Mouse (Mus musculus) liver, adult 2 months (tissue): Measurements from ENCODE around the gene 9930022D16Rik. TPM values are rescaled to one million over a fixed set of nuclear protein-coding genes. Genes with fewer than 3 reads are reported as not detected.
A peak's percentile ranks its signal among the peaks of the same experiment; 100 is the strongest.

Experiments
- DNase-seq: peaks from one replicate; pipeline ENCODE4 v3.0.0-alpha.2; 2011; ENCODE audit warnings: low read depth, low spot score; ENCODE audit errors: extremely low read depth
- H3K27ac ChIP-seq: fragments of 200-500 bp; replicated peaks from 2 replicates; pipeline ENCODE4 v1.5.1; 2012; ENCODE audit warnings: low read depth, mild to moderate bottlenecking, control low read depth, inconsistent platforms, low read length; ENCODE audit not compliant: insufficient read depth
- H3K27me3 ChIP-seq: fragments of 200-500 bp; 2 replicates; pipeline ENCODE4 v1.6.1; 2012; ENCODE audit warnings: mild to moderate bottlenecking, moderate library complexity, low read length, inconsistent platforms; ENCODE audit not compliant: control insufficient read depth, insufficient read depth
- H3K36me3 ChIP-seq: fragments of 200-500 bp; 2 replicates; pipeline ENCODE4 v1.6.1; 2012; ENCODE audit warnings: low read length, inconsistent platforms; ENCODE audit not compliant: control insufficient read depth, insufficient read depth
- H3K4me1 ChIP-seq: fragments of 200-500 bp; 2 replicates; pipeline ENCODE4 v1.6.1; 2011; ENCODE audit warnings: low read length; ENCODE audit not compliant: control insufficient read depth, insufficient read depth
- H3K4me3 ChIP-seq: fragments of 200-500 bp; 2 replicates; pipeline ENCODE4 v1.5.1; 2011; ENCODE audit warnings: low read depth, mild to moderate bottlenecking, control low read depth, low read length, moderate library complexity; ENCODE audit not compliant: insufficient read depth
- H3K79me2 ChIP-seq: fragments of 200-500 bp; 2 replicates; pipeline ENCODE4 v1.6.1; 2012; ENCODE audit warnings: inconsistent platforms, mild to moderate bottlenecking, low read length, moderate library complexity; ENCODE audit not compliant: control insufficient read depth, insufficient read depth
- H3K9ac ChIP-seq: fragments of 200-500 bp; 2 replicates; pipeline ENCODE4 v1.6.1; 2012; ENCODE audit warnings: low read depth, mild to moderate bottlenecking, control low read depth, inconsistent platforms, low read length
- CTCF ChIP-seq: fragments of 200-500 bp; IDR thresholded peaks from 2 replicates; pipeline ENCODE4 v1.5.1; 2011; ENCODE audit warnings: low read depth, low read length, control low read depth
- POLR2A ChIP-seq: fragments of 200-500 bp; IDR thresholded peaks from 2 replicates; pipeline ENCODE4 v1.6.1; 2011; ENCODE audit warnings: low read length, control low read depth; ENCODE audit not compliant: insufficient read depth; ENCODE audit errors: extremely low read depth
- WGBS: fragments of 180-500 bp; shearing (Covaris S2); methylation state at CpG from one replicate; pipeline ENCODE4 v1.1.7; 2018; 5-methylcytosine and 5-hydroxymethylcytosine counted together
- polyA plus RNA-seq: library from polyadenylated mRNA; depleted of rRNA; stranded (reverse); fragments of >200 nt; gene quantifications from 2 replicates; pipeline ENCODE4 v1.2.3, GENCODE M21; 2012
- total RNA-seq: library from RNA; depleted of rRNA; stranded (reverse); fragments of >200 nt; gene quantifications from 2 replicates; pipeline ENCODE4 v1.2.3, GENCODE M21; 2014

9930022D16Rik gene
- total and polyA plus RNA-seq, 2 experiments = not detected

DNA sequence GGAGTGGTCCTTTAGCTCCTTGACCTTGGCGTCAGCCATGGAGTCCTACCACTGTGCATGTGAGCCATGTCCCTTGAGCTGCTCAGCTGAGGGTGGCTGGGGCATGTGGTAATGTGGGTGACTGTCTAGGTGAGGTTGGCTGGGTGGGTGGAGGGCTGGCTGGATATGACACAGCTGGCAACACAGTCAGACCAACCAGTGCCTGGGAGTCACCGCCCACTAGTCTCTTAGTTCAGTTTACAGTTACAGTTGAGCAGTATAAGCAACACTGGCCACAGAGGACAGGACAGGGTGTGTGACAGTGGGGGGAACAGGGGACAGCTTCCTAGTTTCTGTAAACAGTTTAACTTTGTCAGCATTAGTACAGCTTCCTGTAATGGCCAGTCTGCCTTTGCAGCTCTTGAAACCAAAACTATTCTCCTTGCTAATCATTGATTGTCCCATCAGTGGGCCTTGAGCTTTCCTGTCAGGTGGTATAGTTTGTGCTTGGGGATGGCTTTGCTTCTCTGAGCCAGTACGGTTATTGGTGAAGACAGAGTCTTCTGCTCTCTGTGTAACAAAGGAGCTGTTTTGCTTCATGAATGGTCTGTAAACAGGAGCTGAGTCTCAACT is 44.6 kb upstream of the 9930022D16Rik start:
- peaks cover 2% of the 10 kb centered on the region; the same call in 1 of the 2 replicates for H3K36me3 ChIP-seq
- 37% methylated on average over 3 of the region's 3 CpGs for WGBS
- TF ChIP-seq POLR2A = no peak
- no peak for TF ChIP-seq CTCF
- H3K4me1 ChIP-seq = peaks cover 23% of the 10 kb centered on the region
- H3K27me3 ChIP-seq = no peaks in the 10 kb centered on the region
- no peak overlapping the region for H3K9ac ChIP-seq
- H3K27ac ChIP-seq = peak overlapping the region; percentile 2; the same call in 1 of the 2 replicates
- H3K4me3 ChIP-seq = no peak overlapping the region
- peaks cover 52% of the 10 kb centered on the region for H3K79me2 ChIP-seq
- DNase-seq = peak; percentile 52

GRCm38 (mm10) chr11:109375412-109375811 is 38.3 kb upstream of the 9930022D16Rik start:
- Histone ChIP-seq H3K4me1 (peaks cover 19% of the 10 kb centered on the region), H3K27ac (no peak overlapping the region), H3K9ac (no peak overlapping the region), H3K4me3 (no peak overlapping the region), H3K36me3 (no peaks in the 10 kb centered on the region), H3K27me3 (no peaks in the 10 kb centered on the region), H3K79me2 (peaks cover 51% of the 10 kb centered on the region)
- DNase-seq = no peak
- WGBS = 80% methylated on average over 7 of the region's 7 CpGs
- no peak for TF ChIP-seq POLR2A
- TF ChIP-seq CTCF = no peak

DNA sequence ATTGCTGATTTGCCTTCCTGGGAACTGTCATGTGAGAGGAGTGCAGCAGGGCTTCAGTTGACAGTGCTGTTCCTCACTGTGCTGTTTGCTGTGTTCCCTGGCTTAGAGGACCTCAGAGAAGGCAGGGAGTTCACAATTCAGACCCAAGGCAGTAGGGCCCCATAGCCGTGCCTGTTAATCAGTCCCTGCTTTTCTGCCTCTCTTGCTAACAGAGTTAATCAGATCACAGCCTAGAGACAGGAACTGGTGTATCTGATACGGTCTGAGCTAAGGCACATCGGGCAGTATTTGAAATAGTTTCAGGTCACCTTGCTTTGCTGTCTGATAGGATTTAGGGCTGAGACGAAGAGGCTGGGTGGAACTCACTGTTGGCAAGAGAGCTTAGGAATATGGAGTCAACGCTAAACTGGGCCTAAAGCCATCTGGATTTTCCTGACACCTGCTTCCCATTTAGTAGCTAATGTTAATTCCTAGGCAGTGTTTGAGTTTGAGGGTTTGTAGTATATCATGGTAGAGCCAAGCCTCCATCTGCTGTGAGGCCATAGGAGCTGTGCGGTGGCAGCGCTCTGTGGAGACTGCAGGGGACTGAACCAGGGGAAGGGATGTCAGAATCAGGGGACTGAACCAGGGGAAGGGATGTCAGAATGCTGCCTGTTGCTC is 37.1 kb upstream of the 9930022D16Rik start:
- 51% methylated on average over 7 of the region's 7 CpGs for WGBS
- peaks cover 42% of the 10 kb centered on the region for H3K79me2 ChIP-seq
- no peak overlapping the region for H3K4me3 ChIP-seq
- peaks cover 19% of the 10 kb centered on the region for H3K4me1 ChIP-seq
- H3K9ac ChIP-seq = no peak overlapping the region
- no peaks in the 10 kb centered on the region for H3K27me3 ChIP-seq
- no peak overlapping the region for H3K27ac ChIP-seq
- DNase-seq = no peak
- TF ChIP-seq CTCF (no peak), POLR2A (no peak)
- H3K36me3 ChIP-seq = peaks cover 2% of the 10 kb centered on the region; the same call in 1 of the 2 replicates

DNA sequence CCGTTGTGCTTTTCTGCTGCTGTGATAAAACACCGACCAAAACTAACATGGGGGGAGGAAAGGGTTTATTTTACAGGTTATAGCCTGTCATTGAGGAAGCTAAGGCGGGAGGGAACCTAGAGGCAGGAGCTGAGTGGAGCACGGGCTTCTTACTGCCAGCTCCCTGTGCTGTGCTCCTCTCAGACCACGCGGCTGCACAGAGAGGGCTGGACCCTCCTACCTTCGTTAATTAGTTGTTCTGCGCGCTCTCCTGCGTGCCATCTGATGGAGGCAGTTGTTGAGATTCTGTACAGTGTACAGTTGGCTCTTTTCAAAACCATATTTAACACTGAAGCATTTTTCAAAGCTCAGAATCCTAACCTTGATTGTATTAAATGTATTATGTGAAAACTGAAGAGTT is 36.2 kb upstream of the 9930022D16Rik start:
- 63% methylated on average over 10 of the region's 10 CpGs for WGBS
- peaks cover 2% of the 10 kb centered on the region; the same call in 1 of the 2 replicates for H3K36me3 ChIP-seq
- peaks cover 19% of the 10 kb centered on the region for H3K4me1 ChIP-seq
- H3K4me3 ChIP-seq = no peak overlapping the region
- no peak overlapping the region for H3K9ac ChIP-seq
- TF ChIP-seq CTCF (no peak), POLR2A (no peak)
- no peaks in the 10 kb centered on the region for H3K27me3 ChIP-seq
- no peak overlapping the region for H3K27ac ChIP-seq
- H3K79me2 ChIP-seq = peaks cover 41% of the 10 kb centered on the region
- DNase-seq = no peak

DNA sequence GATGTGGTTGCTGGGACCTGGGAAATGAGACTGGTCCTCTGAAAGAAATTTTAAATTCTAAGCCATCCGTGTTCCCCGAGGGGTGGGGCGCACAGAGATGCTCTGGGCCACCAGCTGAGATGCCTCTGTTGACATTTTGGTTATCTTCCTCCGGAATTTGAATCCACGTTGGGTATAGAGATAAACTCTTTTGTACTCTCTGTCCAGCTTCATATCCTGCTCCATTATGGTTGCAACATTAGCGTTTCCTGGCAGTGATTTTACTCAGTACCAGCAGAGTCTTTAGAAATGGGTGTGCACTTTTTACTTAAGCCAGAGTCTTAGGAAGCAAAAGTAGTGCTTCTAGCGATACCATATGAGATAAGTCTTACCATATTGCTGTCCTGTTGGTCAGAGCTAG is 35.7 kb upstream of the 9930022D16Rik start:
- peaks cover 2% of the 10 kb centered on the region; the same call in 1 of the 2 replicates for H3K36me3 ChIP-seq
- no peak for DNase-seq
- no peaks in the 10 kb centered on the region for H3K27me3 ChIP-seq
- WGBS = 46% methylated on average over 7 of the region's 7 CpGs
- H3K4me1 ChIP-seq = peaks cover 19% of the 10 kb centered on the region
- no peak for TF ChIP-seq CTCF
- H3K27ac ChIP-seq = no peak overlapping the region
- peaks cover 42% of the 10 kb centered on the region for H3K79me2 ChIP-seq
- H3K4me3 ChIP-seq = no peak overlapping the region
- H3K9ac ChIP-seq = no peak overlapping the region

DNA sequence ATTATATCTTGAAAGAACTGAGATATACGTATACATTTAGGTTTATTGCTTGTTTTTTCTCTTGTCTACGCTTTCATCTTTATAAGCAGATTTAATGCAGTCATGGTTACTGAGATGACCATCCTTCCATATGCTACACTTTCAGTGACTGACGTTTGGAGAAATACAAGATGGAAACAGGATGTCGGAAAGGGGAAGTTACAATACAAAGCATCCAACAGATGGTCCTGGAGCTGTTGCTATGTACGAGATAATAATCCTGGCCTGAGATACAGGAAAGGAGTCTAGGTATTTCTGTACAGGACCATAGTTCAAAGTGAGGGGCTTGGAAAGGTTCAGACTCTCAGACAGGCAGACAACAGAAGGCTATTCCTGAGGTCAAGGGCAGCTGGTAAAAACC is 33.1 kb upstream of the 9930022D16Rik start:
- DNase-seq = no peak
- 82% methylated on average over 5 of the region's 5 CpGs for WGBS
- Histone ChIP-seq H3K9ac (no peak overlapping the region), H3K4me1 (peaks cover 15% of the 10 kb centered on the region), H3K27ac (no peak overlapping the region), H3K79me2 (peaks cover 49% of the 10 kb centered on the region), H3K4me3 (no peak overlapping the region), H3K27me3 (no peaks in the 10 kb centered on the region), H3K36me3 (peaks cover 2% of the 10 kb centered on the region; the same call in 1 of the 2 replicates)
- TF ChIP-seq CTCF (no peak), POLR2A (no peak)
